Comparison of ENCODE assay signal across 8 mouse cellular contexts in the genomic region with DNA sequence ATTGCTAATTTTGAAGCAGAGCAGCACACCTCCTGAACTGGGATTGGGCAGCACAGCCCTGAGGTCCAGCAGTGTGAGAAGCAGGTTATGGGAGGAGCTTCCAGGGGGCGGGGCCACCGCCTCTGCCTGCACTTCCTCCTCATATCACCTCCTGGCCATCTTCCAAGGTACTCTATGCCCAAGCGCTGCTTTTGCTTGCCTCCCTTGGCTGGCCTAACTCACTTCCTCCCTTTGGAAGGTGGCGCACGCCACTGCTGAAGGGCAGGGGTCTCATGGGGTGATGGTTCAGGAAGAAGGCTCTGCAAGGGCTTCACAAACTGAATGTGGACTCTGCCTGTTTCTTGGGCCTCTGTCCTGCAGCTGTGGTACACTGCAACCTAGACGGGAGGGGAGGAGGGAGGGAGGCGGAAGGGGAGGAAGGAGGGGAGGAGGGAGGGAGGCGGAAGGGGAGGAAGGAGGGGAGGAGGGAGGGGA. TPM values are rescaled to one million over a fixed set of nuclear protein-coding genes. Genes with fewer than 3 reads are reported as not detected.
DNase-seq lines count a peak whose midpoint lies in the region; ATAC-seq and TF ChIP-seq lines count a peak whose summit lies in the region.

No protein-coding gene starts in this region.

- no peak for ATAC-seq in forebrain, postnatal 0 days
- peak; percentile 68 for ATAC-seq in kidney, embryonic 14.5 days (ENCODE audit: low FRiP score, low TSS enrichment)
- ATAC-seq in erythroid progenitor cell, adult 5-6 weeks (replicated peaks; ENCODE audit: low FRiP score, poor library complexity, severe bottlenecking): no peak

- no peaks in the 10 kb centered on the region for H3K9me3 ChIP-seq in forebrain, postnatal 0 days (ENCODE audit: low read length)
- H3K9me3 ChIP-seq in kidney, embryonic 14.5 days (ENCODE audit: control insufficient read depth, low read length): no peaks in the 10 kb centered on the region

- no peaks in the 10 kb centered on the region for H3K27me3 ChIP-seq in forebrain, postnatal 0 days (ENCODE audit: insufficient read depth, low read length)
- no peaks in the 10 kb centered on the region; the same call in 1 of the 2 replicates for H3K27me3 ChIP-seq in kidney, embryonic 14.5 days (ENCODE audit: control insufficient read depth, insufficient read depth, low read length)
- no peaks in the 10 kb centered on the region for H3K27me3 ChIP-seq in splenic B cell, adult 2 months (ENCODE audit: control insufficient read depth, insufficient read depth, low read length, poor library complexity, severe bottlenecking)

- H3K4me3 ChIP-seq in forebrain, postnatal 0 days (ENCODE audit: low read depth, low read length): no peak overlapping the region
- H3K4me3 ChIP-seq in kidney, embryonic 14.5 days (ENCODE audit: low read length): no peak overlapping the region

- H3K4me1 ChIP-seq in forebrain, postnatal 0 days (ENCODE audit: insufficient read depth): no peaks in the 10 kb centered on the region
- peaks cover 15% of the 10 kb centered on the region for H3K4me1 ChIP-seq in kidney, embryonic 14.5 days (ENCODE audit: control insufficient read depth, insufficient read depth, low read length)

- 7% methylated on average over 5 of the region's 8 CpGs for WGBS in forebrain, postnatal 0 days
- WGBS in kidney, embryonic 14.5 days: 5% methylated on average over 5 of the region's 8 CpGs

- H3K4me2 ChIP-seq in forebrain, postnatal 0 days (ENCODE audit: low read depth): 0 out of 2 replicates have a peak overlapping the region, but pooled peaks have one; percentile 85
- no peak overlapping the region; the same call in 1 of the 2 replicates for H3K4me2 ChIP-seq in kidney, embryonic 14.5 days (replicated peaks; ENCODE audit: low read depth, low read length)

- H3K27ac ChIP-seq in forebrain, postnatal 0 days (ENCODE audit: low read depth, low read length): no peak overlapping the region
- H3K27ac ChIP-seq in kidney, embryonic 14.5 days (ENCODE audit: low read depth, low read length): no peak overlapping the region

- peak; percentile 10 to 26 for DNase-seq in thymus, postnatal 36 days
- DNase-seq in thymus, postnatal 10 days (ENCODE audit: low spot score in 2 of 2): no peak
- DNase-seq in forebrain, postnatal 0 days: no peak
- peak; percentile 84 for DNase-seq in lung, postnatal 10 days
- peak; percentile 21 for DNase-seq in splenic B cell, adult 2 months (ENCODE audit: low read depth, low spot score)
- no peak for DNase-seq in layer of hippocampus, adult 9-10 months (ENCODE audit: low spot score)

- no peak overlapping the region for H3K9ac ChIP-seq in forebrain, postnatal 0 days
- no peak overlapping the region for H3K9ac ChIP-seq in kidney, embryonic 14.5 days (ENCODE audit: low read depth, low read length)

- no peak for TF ChIP-seq CTCF in forebrain, postnatal 0 days (IDR thresholded peaks at IDR 0.05; ENCODE audit: low read depth)

- no peaks in the 10 kb centered on the region for H3K36me3 ChIP-seq in forebrain, postnatal 0 days (ENCODE audit: insufficient read depth)
- no peaks in the 10 kb centered on the region for H3K36me3 ChIP-seq in kidney, embryonic 14.5 days (ENCODE audit: control insufficient read depth, insufficient read depth, low read length)
- no peaks in the 10 kb centered on the region for H3K36me3 ChIP-seq in splenic B cell, adult 2 months (ENCODE audit: control insufficient read depth, insufficient read depth, low read length, poor library complexity, severe bottlenecking)

RNA-seq across cellular contexts. Expression of gene Zfp663, which starts 1.4 kb away (rescaled TPM):
- total RNA-seq in forebrain, postnatal 0 days (2014; rRNA removed): 3.2 and 14.4 TPM in 2 replicates
- polyA plus RNA-seq in forebrain, postnatal 0 days (2015; fragmentation: Nextera tagmentation; extraction: Ambion mirVana): 2.1 and 3.3 TPM in 2 replicates
- polyA plus RNA-seq in kidney, embryonic 14.5 days (2014; fragmentation: Nextera tagmentation; extraction: Ambion mirVana): 0.67 and 0.88 TPM in 2 replicates
- total RNA-seq in erythroid progenitor cell, adult 5-6 weeks (2015; ENCODE audit: low replicate concordance): not detected in 2 replicates
- not detected in 2 replicates for total RNA-seq in erythroid progenitor cell, adult 5-6 weeks (2017; ENCODE audit: low replicate concordance)

RNA-seq across cellular contexts. Expression of gene Zfp334, which starts 21.0 kb away (rescaled TPM):
- total RNA-seq in forebrain, postnatal 0 days (2014; rRNA removed): 16.7 and 22.4 TPM in 2 replicates
- polyA plus RNA-seq in forebrain, postnatal 0 days (2015; fragmentation: Nextera tagmentation; extraction: Ambion mirVana): 2.8 and 4.6 TPM in 2 replicates
- 7.9 and 13.9 TPM in 2 replicates for polyA plus RNA-seq in kidney, embryonic 14.5 days (2014; fragmentation: Nextera tagmentation; extraction: Ambion mirVana)
- total RNA-seq in erythroid progenitor cell, adult 5-6 weeks (2015; ENCODE audit: low replicate concordance): not detected in 2 replicates
- not detected in 2 replicates for total RNA-seq in erythroid progenitor cell, adult 5-6 weeks (2017; ENCODE audit: low replicate concordance)

RNA-seq across cellular contexts. Expression of gene Ocstamp, which starts 33.1 kb away (rescaled TPM):
- total RNA-seq in forebrain, postnatal 0 days (2014; rRNA removed): not detected in 2 replicates
- polyA plus RNA-seq in forebrain, postnatal 0 days (2015; fragmentation: Nextera tagmentation; extraction: Ambion mirVana): not detected in 2 replicates
- polyA plus RNA-seq in kidney, embryonic 14.5 days (2014; fragmentation: Nextera tagmentation; extraction: Ambion mirVana): 0.07 and 0.09 TPM in 2 replicates
- total RNA-seq in erythroid progenitor cell, adult 5-6 weeks (2015; ENCODE audit: low replicate concordance): not detected in 2 replicates
- not detected in 2 replicates for total RNA-seq in erythroid progenitor cell, adult 5-6 weeks (2017; ENCODE audit: low replicate concordance)

RNA-seq across cellular contexts. Expression of gene Elmo2, which starts 40.8 kb away (rescaled TPM):
- total RNA-seq in forebrain, postnatal 0 days (2014; rRNA removed): 78.8 and 80.9 TPM in 2 replicates
- 68.6 and 84.5 TPM in 2 replicates for polyA plus RNA-seq in forebrain, postnatal 0 days (2015; fragmentation: Nextera tagmentation; extraction: Ambion mirVana)
- polyA plus RNA-seq in kidney, embryonic 14.5 days (2014; fragmentation: Nextera tagmentation; extraction: Ambion mirVana): 56.9 and 84.1 TPM in 2 replicates
- 16.3 and 25.9 TPM in 2 replicates for total RNA-seq in erythroid progenitor cell, adult 5-6 weeks (2015; ENCODE audit: low replicate concordance)
- total RNA-seq in erythroid progenitor cell, adult 5-6 weeks (2017; ENCODE audit: low replicate concordance): 8.6 and 13.1 TPM in 2 replicates

Comparison
In these comparisons a context has a peak if more than half of its experiments do, and no peak if none do; other contexts are left out.
1. DNase-seq: peak in thymus, postnatal 36 days (2 of 2), lung, postnatal 10 days (single experiment) and splenic B cell, adult 2 months (single experiment); none in thymus, postnatal 10 days (0 of 2), forebrain, postnatal 0 days (single experiment) and layer of hippocampus, adult 9-10 months (single experiment).
2. RNA of gene Zfp334, which starts 21.0 kb away (total RNA-seq): 16.7 to 22.4 TPM in forebrain, postnatal 0 days; not detected in erythroid progenitor cell, adult 5-6 weeks; every median in the first group is over 10 times any median in the second.